Mouse (Mus musculus) megakaryocyte, embryonic 14.5 days (primary cell): ENCODE data around the gene Gng12.

ENCODE experiments used
- FLI1 ChIP-seq: IDR thresholded peaks from 2 replicates; pipeline ENCODE4 v1.6.1; 2012; ENCODE audit warnings: low read length, inconsistent platforms, mixed read lengths
- GATA1 ChIP-seq: IDR thresholded peaks from 3 replicates; pipeline ENCODE4 v1.6.1; 2012; ENCODE audit warnings: mixed read lengths, low read length, inconsistent platforms, borderline replicate concordance

DNA sequence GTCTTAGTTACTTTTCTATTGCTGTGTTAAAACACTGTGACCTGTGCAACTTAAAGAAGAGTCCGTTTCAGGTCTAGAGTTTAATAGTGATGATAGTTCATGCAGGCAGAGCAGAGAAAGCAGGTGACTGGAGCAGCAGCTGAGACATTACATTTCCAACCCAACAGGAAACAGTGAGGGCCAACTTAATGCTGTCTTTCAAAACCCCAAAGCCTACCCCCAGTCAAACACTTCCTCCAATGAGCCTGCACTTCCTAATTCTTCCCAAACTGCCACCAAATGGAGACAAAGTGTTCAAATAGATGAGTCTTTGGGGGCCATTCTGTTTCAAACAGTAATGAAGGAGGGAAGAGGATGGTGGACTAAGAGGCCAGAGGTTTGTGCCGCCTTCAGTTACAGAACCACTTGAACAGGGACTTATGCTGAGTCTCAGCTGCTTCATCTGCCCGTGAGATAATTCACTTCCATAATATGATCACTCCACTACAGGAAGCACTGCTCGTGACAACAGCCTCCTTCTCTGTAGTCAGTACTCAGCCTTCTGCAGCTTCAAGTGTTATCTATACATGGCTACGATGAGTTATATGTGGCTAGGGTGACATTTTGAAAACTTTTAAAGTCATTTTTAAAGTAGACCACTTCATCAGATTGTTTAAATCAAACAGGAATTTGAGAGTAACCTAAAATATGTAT lies 55.7 kb downstream of the Gng12 start:
- TF ChIP-seq GATA1: no peak
- no peak for TF ChIP-seq FLI1
